9 mouse cellular contexts compared by ENCODE assay signal in genomic region chr4:128706626-128707025, GRCm38 (mm10). TPM values are rescaled to one million over a fixed set of nuclear protein-coding genes. Genes with fewer than 3 reads are reported as not detected.
DNase-seq lines count a peak whose midpoint lies in the region; ATAC-seq lines count a peak whose summit lies in the region.
"Had no signal": no experiment of that assay in that cellular context is flagged by ENCODE, and none has a peak within 500 bp of the region (broad histone marks: within the 10 kb centered on the region; RNA-seq: fewer than 3 reads in every experiment).

No protein-coding gene starts in this region.

- DNase-seq in kidney, adult 9 months: peak; percentile 45
- no peak for DNase-seq in kidney, adult 18-20 months
- peak; percentile 32 to 53 for DNase-seq in heart, postnatal 14 days
- peak; percentile 88 for DNase-seq in lung, postnatal 10 days
- no peak for DNase-seq in frontal cortex, postnatal 10 days (ENCODE audit: low spot score in 2 of 2)
- no peak for DNase-seq in layer of hippocampus, adult 8-10 months (ENCODE audit: low spot score in 2 of 2)

- peak; percentile 68 for ATAC-seq in common myeloid progenitor, adult 5-6 weeks (replicated peaks; ENCODE audit: low read depth, poor library complexity, severe bottlenecking)
- no peak for ATAC-seq in CD4-positive, CD25-positive, alpha-beta regulatory T cell, adult 4 months

- intact Hi-C loops in heart, postnatal 14 days (cut with DNase I): no loop called here

RNA-seq across cellular contexts. Expression of gene A3galt2, which starts 48.5 kb away (rescaled TPM):
- 0.09 TPM in 1 of 2 replicates, not detected in the other for total RNA-seq in common myeloid progenitor, adult 5-6 weeks (2017)
- total RNA-seq in heart, postnatal 14 days (2021): under 1 TPM; 0.20 to 0.33 TPM
- polyA plus RNA-seq in CD4-positive, CD25-positive, alpha-beta regulatory T cell, adult 4 months (2017; shearing (Covaris generic)): under 1 TPM; 0.18 to 0.22 TPM
- under 1 TPM; 0.13 to 0.53 (median 0.22) TPM for total RNA-seq in layer of hippocampus, adult 8-10 months (2022)
- polyA plus RNA-seq: macrophage had no signal

RNA-seq across cellular contexts. Expression of gene Phc2, which starts 52.1 kb away (rescaled TPM):
- total RNA-seq in common myeloid progenitor, adult 5-6 weeks (2017): 21.2 and 23.0 TPM in 2 replicates
- 10 to 100 TPM; 51.0 to 55.5 TPM for total RNA-seq in heart, postnatal 14 days (2021)
- 10 to 100 TPM; 13.1 to 14.1 TPM for polyA plus RNA-seq in CD4-positive, CD25-positive, alpha-beta regulatory T cell, adult 4 months (2017; shearing (Covaris generic))
- 10 to 100 TPM; 87.3 to 94.0 (median 91.6) TPM for total RNA-seq in layer of hippocampus, adult 8-10 months (2022)

Comparison
In these comparisons a context has a peak if more than half of its experiments do, and no peak if none do; other contexts are left out.
1. DNase-seq: peak in kidney, adult 9 months (single experiment), heart, postnatal 14 days (2 of 2) and lung, postnatal 10 days (single experiment); none in kidney, adult 18-20 months (single experiment), frontal cortex, postnatal 10 days (0 of 2) and layer of hippocampus, adult 8-10 months (0 of 2).